Mouse (Mus musculus) G1E-ER4 (cell line): ENCODE results near the gene Tead1. TPM values are rescaled to one million over a fixed set of nuclear protein-coding genes. Genes with fewer than 3 reads are reported as not detected.

Experiments
- GATA1 ChIP-seq: IDR thresholded peaks from one replicate; pipeline ENCODE4 v1.8.0; 2012; ENCODE audit warnings: low read length, inconsistent platforms
- polyA plus RNA-seq: library from polyadenylated mRNA; stranded (reverse); fragments of >175 nt; gene quantifications from 2 replicates; pipeline ENCODE4 v1.2.3, GENCODE M21; 2012

Tead1 gene
- polyA plus RNA-seq, 1 experiment = not detected

DNA sequence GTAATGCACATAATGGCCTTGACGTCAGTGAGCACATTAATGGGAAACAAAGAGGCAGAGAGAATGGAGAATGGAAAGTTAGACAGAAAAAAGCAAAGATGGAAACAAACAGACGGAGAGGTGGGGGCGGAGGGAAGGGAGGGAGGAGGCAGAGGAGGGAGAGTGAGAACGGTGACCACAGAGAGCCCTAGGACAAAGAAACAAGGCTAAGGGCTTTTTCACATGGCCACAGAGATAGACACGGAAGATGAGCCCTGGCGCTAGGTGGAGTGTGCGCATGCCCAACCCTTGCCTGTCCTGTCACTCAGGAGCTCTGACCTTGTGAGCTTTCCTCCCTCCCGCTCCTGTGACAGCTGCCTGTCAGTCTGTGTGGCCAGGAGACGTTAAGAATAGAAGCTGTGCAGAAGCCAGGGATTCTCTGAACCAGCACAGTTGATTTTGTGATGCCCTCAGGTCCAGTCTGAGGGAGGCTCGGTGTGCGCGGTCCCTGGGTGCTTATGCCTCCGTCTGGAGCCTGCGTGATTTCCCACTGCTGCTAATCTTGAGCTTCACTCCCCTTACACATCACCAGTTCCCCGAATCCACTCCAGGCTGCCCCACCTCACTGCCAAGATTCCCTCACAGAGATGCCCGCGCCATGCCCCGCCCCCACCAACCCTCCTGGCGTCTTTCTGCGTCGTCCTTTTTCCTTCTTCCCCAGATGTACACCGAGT is 239.3 kb downstream of the Tead1 start:
- TF ChIP-seq GATA1 = no peak

DNA sequence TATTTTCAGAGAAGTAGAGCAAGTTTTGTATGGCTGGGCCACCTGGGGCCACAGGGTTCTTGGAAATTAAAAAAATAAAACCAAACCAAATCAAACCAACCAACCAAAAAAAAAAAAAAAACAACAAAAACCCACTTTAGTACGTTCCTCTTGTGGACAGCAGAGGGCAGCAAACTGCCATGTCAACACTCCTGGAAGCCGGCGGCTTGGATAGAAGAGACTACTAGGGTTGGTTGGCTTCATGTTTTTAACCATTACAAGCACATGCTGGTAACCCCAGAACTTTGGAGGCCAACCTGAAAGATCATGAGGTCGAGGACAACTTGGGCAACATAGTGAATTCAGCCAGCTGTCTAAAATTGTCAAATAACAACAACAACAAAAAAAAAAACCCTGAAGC is 240.7 kb downstream of the Tead1 start:
- TF ChIP-seq GATA1 = no peak

DNA sequence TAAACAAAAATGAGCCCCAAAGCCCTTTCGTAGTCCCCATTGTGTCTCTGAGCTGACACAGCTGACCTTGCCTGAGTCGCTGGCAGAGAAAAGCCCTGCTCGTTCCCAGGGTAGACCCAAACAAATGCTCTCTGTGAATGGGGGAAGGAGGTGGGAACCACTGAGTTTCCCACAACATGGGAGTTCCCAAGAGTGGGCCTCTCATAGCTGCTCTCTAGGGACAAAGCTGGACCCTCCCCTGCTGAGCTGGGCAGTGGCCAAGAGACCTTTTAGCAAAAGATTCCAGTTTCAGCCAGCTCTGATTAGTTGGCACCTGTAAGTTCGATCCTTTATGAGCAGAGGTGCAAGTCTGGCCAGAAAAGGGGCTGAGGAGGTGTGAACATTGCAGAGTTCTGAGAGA is 243.7 kb downstream of the Tead1 start:
- no peak for TF ChIP-seq GATA1

DNA sequence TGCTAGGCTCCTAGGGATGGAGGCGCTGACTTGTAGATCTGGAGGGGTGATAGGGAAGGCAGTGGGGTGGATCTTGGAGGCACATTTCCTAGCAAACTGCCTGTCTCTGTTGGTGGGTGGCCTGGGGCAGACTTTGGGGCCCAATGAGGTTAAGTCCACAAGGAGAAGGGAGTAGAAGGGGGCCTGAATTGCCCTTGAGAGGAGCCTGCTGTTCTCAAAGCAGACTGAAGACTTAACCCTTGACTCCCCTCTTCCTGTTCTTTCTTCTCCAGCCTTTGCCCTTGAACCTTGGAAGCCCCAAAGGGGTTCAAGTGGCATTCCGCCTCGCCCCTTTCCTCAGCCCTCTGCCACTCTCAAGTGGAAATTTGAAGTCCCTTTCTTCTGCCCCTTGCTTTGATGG is 244.6 kb downstream of the Tead1 start:
- TF ChIP-seq GATA1 = no peak

DNA sequence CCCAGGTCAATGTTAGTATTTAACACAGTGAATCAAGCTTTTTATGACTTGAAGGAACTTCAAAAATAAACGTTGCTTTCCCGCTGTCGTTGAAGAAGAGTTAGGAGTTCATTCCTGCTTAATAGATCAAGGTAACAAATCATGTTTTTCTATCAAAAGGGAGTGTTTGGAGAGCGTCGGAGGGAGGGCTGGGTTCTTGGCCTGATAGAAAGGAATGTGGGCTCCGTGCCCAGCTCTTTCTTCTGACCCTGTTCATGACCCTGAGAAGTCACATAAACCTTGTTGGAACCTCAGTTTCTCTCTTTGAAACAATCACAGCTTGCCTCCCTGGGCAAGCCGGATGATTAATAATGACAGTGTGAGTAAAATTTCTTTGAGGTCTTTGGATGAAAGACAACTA is 251.6 kb downstream of the Tead1 start:
- no peak for TF ChIP-seq GATA1

DNA sequence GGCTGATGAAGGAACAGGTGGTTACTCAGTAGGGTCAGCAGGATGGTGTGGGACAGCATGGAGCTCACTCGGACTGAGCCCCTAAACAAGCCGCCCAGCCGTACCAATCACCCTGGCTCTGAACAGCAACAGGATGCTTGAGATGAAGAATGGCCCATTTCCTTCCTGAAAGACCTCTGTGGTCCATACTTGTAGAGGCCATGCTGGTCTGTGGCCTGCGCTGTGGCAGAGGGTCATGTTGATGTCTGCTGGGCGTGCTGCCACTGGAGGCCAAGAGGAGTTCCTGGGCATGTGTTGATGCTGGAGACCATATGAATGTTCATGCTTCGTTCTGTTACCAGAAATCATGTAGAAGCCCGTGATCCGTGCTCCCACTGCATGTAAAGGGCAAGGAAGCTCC is 258.0 kb downstream of the Tead1 start:
- TF ChIP-seq GATA1 = no peak

DNA sequence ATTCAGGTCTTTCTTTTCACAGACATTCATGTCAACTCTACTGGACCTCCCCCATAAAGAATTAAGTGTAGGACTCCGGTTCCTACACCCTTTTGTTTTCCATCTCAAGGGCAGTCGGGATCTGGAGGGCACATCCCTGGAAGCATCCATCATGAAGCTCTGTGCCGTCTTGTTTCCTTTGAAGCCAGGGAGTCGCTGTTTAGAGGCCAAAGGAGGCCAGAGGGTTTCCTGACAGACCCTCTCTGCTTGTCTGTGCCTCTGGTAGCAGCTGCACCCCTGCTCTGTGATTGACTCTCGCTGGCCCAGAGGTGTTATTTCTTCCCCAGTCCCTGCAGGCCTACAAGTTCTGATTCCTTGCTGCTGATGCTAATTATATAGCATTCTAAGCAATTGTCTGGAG is 259.8 kb downstream of the Tead1 start:
- TF ChIP-seq GATA1 = no peak

DNA sequence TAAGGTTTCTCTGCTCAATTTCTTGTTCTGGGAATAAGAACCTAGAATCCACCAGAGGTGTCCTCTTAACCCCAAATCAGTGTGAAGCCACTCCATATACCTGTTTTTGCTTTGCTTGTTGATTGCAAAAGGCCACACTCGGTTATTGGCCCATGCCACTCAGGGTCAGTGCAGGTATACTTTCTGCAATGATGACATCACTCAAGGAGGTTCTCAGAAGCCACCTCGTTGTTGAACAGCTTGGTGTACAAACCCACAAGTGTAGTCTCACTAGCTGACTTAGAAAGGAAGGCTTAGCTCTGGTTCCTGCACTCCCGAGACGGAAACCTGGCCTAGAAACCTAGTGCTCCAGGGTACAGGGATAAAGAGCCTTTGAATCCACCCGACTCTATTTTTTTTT is 263.4 kb downstream of the Tead1 start:
- TF ChIP-seq GATA1 = no peak

DNA sequence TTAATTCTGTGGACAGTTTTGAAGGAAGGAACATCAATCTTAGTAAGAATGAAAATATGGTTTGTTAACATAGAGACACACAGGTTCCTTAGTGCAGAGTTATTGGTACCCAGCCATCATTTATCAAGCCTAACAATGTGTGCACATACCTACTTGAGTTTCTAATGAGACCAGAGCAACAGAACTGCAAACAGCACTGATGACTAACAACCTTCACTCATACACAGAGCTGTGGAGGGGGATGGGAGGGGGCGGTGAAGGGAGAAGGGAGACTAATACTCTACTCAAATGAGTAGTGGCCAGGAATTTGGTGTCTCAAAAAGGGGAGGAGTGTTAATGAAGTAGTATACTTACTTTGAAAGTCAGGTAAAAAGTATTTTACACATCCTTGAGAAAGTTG is 263.9 kb downstream of the Tead1 start:
- no peak for TF ChIP-seq GATA1

DNA sequence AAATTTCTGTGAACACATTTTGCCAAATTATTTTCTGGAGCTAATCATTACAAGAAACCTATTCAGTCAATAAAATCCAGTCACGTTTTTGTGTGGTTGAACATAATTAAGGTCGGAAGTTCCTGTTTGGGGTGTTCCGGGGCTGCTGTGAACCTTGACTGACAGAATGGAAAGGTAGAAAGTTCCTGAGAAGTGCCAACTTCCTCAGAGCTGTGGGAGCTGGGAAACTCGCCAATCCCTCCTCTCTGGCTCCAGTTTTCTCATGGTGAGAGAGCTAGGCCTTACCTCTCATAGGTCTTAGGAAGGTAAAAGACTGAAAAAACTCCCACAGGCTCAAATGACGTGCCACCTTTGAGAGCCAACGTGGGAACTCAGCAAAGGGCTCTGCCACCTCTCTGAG is 267.6 kb downstream of the Tead1 start:
- TF ChIP-seq GATA1 = no peak

DNA sequence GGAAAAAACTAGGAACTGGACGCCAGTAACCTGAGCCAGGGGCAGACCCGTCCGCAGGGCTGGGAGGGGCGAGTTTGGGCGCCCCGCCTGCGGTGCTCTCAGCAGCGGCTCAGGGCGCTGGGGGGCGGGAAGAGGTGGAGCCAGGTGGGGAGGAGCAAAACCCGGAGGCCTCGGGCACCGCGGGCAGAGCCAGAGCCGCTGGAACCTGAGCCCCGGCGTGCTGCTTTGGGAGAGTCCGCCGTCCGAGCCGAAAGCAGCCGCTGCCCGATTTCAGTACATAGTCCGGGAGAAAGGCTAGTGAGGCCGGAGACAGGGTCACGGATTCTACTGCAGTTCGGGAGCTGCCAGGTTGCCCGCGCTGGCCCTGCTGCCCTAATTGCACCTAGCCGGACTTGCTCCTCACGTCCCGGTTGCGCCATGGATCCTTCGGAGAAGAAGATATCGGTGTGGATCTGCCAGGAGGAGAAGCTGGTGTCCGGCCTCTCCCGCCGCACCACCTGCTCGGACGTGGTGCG is 274.7 kb downstream of the Tead1 start, which contains the start of gene Rassf10:
Gene Rassf10, plus strand, starts transcription at position 186 of the 515 bp plus-strand sequence.
- no peak for TF ChIP-seq GATA1

DNA sequence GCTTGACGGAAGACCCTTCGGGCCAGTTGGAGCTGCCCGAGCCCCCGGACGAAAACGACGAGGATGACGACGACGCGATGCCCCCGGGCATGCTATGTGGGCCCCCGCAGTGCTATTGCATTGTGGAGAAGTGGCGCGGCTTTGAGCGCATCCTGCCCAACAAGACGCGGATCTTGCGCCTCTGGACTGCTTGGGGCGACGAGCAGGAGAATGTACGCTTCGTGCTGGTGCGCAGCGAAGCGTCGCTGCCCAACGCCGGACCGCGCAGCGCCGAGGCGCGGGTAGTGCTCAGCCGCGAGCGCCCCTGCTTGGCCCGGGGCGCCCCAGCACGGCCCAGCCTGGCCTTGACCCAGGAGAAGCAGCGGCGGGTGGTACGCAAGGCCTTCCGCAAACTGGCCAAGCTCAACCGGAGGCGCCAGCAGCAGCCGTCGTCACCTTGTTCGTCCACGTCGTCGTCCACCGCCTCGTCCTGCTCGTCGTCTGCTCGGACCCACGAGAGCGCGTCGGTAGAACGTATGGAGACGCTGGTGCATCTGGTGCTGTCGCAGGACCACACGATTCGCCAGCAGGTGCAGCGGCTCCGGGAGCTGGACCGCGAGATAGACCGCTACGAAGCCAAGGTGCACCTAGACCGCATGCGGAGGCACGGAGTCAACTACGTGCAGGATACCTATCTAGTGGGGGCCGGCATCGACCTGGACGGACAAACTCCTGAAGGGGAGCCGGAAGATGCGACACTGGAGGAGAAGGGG is 275.4 kb downstream of the Tead1 start:
- TF ChIP-seq GATA1 = no peak

DNA sequence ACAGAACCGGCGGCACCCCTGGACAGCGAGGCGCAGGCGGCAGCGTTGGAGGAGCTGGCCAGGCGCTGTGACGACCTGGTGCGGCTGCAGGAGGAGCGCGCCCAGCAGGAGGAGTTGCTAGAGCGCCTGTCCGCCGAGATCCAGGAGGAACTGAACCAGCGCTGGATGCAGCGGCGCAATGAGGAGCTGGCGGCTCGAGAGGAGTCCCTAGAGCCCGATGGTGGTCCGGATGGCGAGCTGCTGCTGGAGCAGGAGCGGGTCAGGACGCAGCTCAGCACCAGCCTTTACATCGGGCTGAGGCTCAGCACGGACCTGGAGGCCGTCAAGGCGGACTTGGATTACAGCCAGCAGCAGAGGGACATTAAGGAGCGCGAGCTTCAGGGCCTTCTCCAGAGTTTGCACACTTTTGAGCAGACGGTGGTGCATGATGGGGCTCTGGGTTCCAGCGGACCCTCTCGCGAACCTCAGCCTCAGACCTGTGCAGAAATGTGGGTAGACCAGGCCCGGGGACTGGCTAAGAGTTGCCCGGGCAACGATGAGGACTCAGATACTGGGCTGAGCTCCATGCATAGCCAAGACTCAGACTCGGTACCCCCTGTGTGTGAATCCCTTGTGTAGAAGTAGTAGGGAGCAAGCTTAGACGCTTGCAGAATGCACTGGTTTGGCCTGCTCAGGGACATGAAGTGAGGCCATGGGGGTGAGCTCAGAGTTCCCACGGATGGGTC is 276.1 kb downstream of the Tead1 start:
- TF ChIP-seq GATA1 = no peak

DNA sequence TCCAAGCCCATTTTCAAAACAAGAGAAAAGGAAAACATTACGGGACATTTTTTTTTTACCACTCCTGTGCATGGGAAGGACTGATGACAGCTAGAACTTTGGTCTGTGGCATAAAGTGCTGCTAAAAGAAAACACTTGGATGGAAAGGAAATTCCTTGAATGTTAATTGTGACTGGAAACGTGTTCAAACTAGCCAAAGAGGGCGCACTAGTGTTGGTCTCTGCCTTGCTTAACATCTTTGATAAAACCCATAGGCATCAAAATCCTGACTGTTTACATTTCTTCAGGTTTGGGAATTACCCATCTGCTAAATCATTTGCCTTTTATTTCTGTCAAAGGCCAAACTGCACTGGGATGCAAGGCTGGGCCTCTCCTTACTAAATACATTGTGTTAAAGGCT is 276.8 kb downstream of the Tead1 start:
- TF ChIP-seq GATA1 = no peak
